Mouse (Mus musculus) stomach, embryonic 15.5 days (tissue): ENCODE results near the gene Qtrt2. TPM values are rescaled to one million over a fixed set of nuclear protein-coding genes. Genes with fewer than 3 reads are reported as not detected.

Source experiments
- polyA plus RNA-seq: library from polyadenylated mRNA; unstranded; fragments of >200 nt; fragmentation: Nextera tagmentation; extraction: Ambion mirVana; gene quantifications from 2 replicates; pipeline ENCODE4 v1.2.1, GENCODE M21; 2015

The Qtrt2 gene
- polyA plus RNA-seq, 1 experiment from 2014 or later = 22.5 TPM

Other genes with a start within 250 kb of the Qtrt2 start
- gene Drd3, start 172.8 kb downstream of the Qtrt2 start, polyA plus RNA-seq = 0.09 TPM in 1 of 2 replicates, not detected in the other
- gene Ccdc191, start 37.0 kb downstream of the Qtrt2 start, polyA plus RNA-seq = 11.8 and 13.7 TPM in 2 replicates
- 2.1 and 2.6 TPM in 2 replicates for gene Zdhhc23, start 53.0 kb upstream of the Qtrt2 start, polyA plus RNA-seq
- gene Gramd1c, start 136.5 kb upstream of the Qtrt2 start, polyA plus RNA-seq = 6.6 and 7.1 TPM in 2 replicates
- 49.4 and 51.8 TPM in 2 replicates for gene Atp6v1a, start 212.9 kb upstream of the Qtrt2 start, polyA plus RNA-seq
- gene Naa50, start 213.0 kb upstream of the Qtrt2 start, polyA plus RNA-seq = 110 and 112 TPM in 2 replicates
- gene Usf3, start 246.4 kb upstream of the Qtrt2 start, polyA plus RNA-seq = 3.3 and 3.4 TPM in 2 replicates